Comparison of ENCODE assay signal across 12 mouse cellular contexts in genomic region chr17:45210984-45211383, GRCm38 (mm10).
DNase-seq lines count a peak whose midpoint lies in the region; ATAC-seq and TF ChIP-seq lines count a peak whose summit lies in the region.
"Had no signal": no experiment of that assay in that cellular context is flagged by ENCODE, and none has a peak within 500 bp of the region (broad histone marks: within the 10 kb centered on the region; RNA-seq: fewer than 3 reads in every experiment).

No protein-coding gene starts in this region.

- WGBS in kidney, adult 2 months: 93% methylated on average over 2 of the region's 2 CpGs
- WGBS in neural tube, embryonic 11.5 days: 86% methylated on average over 2 of the region's 2 CpGs
- WGBS in embryonic facial prominence, embryonic 10.5 days: 87% methylated on average over 2 of the region's 2 CpGs

- H3K36me3 ChIP-seq in kidney, adult 2 months (ENCODE audit: control insufficient read depth, insufficient read depth, low read length): no peaks in the 10 kb centered on the region
- H3K36me3 ChIP-seq in neural tube, embryonic 11.5 days (ENCODE audit: control insufficient read depth, insufficient read depth, low read length): no peaks in the 10 kb centered on the region
- no peaks in the 10 kb centered on the region for H3K36me3 ChIP-seq in MEL (ENCODE audit: control insufficient read depth in 1 of 2, insufficient read depth in 2 of 2, low read length in 2 of 2)
- no peaks in the 10 kb centered on the region for H3K36me3 ChIP-seq in embryonic facial prominence, embryonic 10.5 days (replicated peaks)
- H3K36me3 ChIP-seq: hindbrain, embryonic 13.5 days; stomach, embryonic 15.5 days had no signal

- peak; percentile 42 for TF ChIP-seq RAD21 in MEL (IDR thresholded peaks at IDR 0.05; ENCODE audit: low read depth, low read length)

- no peak overlapping the region for H3K4me2 ChIP-seq in neural tube, embryonic 11.5 days (ENCODE audit: low read depth)
- H3K4me2 ChIP-seq: heart, embryonic 11.5 days; hindbrain, embryonic 13.5 days; stomach, embryonic 15.5 days had no signal

- no peak overlapping the region for H3K9ac ChIP-seq in neural tube, embryonic 11.5 days (ENCODE audit: low read length)
- H3K9ac ChIP-seq in MEL (ENCODE audit: control insufficient read depth, low read depth, low read length, poor library complexity, severe bottlenecking): no peak overlapping the region
- H3K9ac ChIP-seq: hindbrain, embryonic 13.5 days; stomach, embryonic 15.5 days had no signal

- TF ChIP-seq POLR2A in kidney, adult 2 months (IDR thresholded peaks at IDR 0.05; ENCODE audit: low read depth, low read length): no peak
- no peak for TF ChIP-seq POLR2A in MEL (IDR thresholded peaks at IDR 0.05; ENCODE audit: control insufficient read depth in 1 of 2, insufficient read depth in 1 of 2, low read depth in 1 of 2, low read length in 2 of 2, poor library complexity in 1 of 2)

- ATAC-seq in neural tube, embryonic 11.5 days (ENCODE audit: insufficient read depth, low FRiP score, low TSS enrichment): no peak

- no peaks in the 10 kb centered on the region for H3K27me3 ChIP-seq in kidney, adult 2 months (replicated peaks; ENCODE audit: control insufficient read depth, insufficient read depth, low read length)
- H3K27me3 ChIP-seq in neural tube, embryonic 11.5 days (ENCODE audit: control insufficient read depth, insufficient read depth, low read length): no peaks in the 10 kb centered on the region
- no peaks in the 10 kb centered on the region for H3K27me3 ChIP-seq in MEL (ENCODE audit: control insufficient read depth in 1 of 2, insufficient read depth in 2 of 2, low read length in 2 of 2)
- no peaks in the 10 kb centered on the region for H3K27me3 ChIP-seq in embryonic facial prominence, embryonic 10.5 days (replicated peaks; ENCODE audit: low read depth, poor library complexity, severe bottlenecking)
- H3K27me3 ChIP-seq: hindbrain, embryonic 13.5 days; stomach, embryonic 15.5 days had no signal

- H3K4me3 ChIP-seq in kidney, adult 2 months (ENCODE audit: insufficient read depth, low read depth, low read length): no peak overlapping the region
- H3K4me3 ChIP-seq in neural tube, embryonic 11.5 days (ENCODE audit: low read depth, low read length): no peak overlapping the region
- no peak overlapping the region for H3K4me3 ChIP-seq in MEL (ENCODE audit: control insufficient read depth in 1 of 2, insufficient read depth in 1 of 2, low read depth in 2 of 2, low read length in 2 of 2)
- H3K4me3 ChIP-seq in embryonic facial prominence, embryonic 10.5 days: no peak overlapping the region
- H3K4me3 ChIP-seq: hindbrain, embryonic 13.5 days; stomach, embryonic 15.5 days had no signal

- no peak for TF ChIP-seq EP300 in MEL (IDR thresholded peaks at IDR 0.05; ENCODE audit: low read depth in 1 of 2, low read length in 2 of 2)

- TF ChIP-seq CTCF in kidney, adult 2 months (conservative IDR thresholded peaks at IDR 0.05; ENCODE audit: insufficient read depth, insufficient read length, low read depth, low read length): peak; percentile 41
- peak; percentile 37 to 49 (median 45) for TF ChIP-seq CTCF in MEL (IDR thresholded peaks at IDR 0.05 in 2 of 3, conservative IDR thresholded peaks at IDR 0.05 in 1 of 3; ENCODE audit: control insufficient read depth in 1 of 3, insufficient read depth in 1 of 3, low read depth in 2 of 3, low read length in 3 of 3, poor library complexity in 1 of 3, severe bottlenecking in 1 of 3)

- no peak overlapping the region for H3K27ac ChIP-seq in kidney, adult 2 months (ENCODE audit: insufficient read depth, low read depth, low read length)
- no peak overlapping the region for H3K27ac ChIP-seq in neural tube, embryonic 11.5 days (ENCODE audit: low read depth, low read length)
- no peak overlapping the region for H3K27ac ChIP-seq in MEL (ENCODE audit: control insufficient read depth, low read depth, low read length)
- no peak overlapping the region for H3K27ac ChIP-seq in embryonic facial prominence, embryonic 10.5 days (replicated peaks)
- H3K27ac ChIP-seq: hindbrain, embryonic 13.5 days; stomach, embryonic 15.5 days had no signal

- H3K9me3 ChIP-seq in neural tube, embryonic 11.5 days (ENCODE audit: control insufficient read depth, low read length): no peaks in the 10 kb centered on the region
- no peaks in the 10 kb centered on the region for H3K9me3 ChIP-seq in MEL (replicated peaks; ENCODE audit: insufficient read depth, low read length)
- H3K9me3 ChIP-seq in embryonic facial prominence, embryonic 10.5 days: no peaks in the 10 kb centered on the region
- H3K9me3 ChIP-seq: stomach, embryonic 15.5 days had no signal

- peak; percentile 15 for DNase-seq in kidney, adult 2 months
- DNase-seq in kidney, adult 18-20 months: no peak
- DNase-seq in neural tube, embryonic 11.5 days (ENCODE audit: low spot score): peak; percentile 5
- DNase-seq in neural tube, embryonic 10.5 days (ENCODE audit: extremely low spot score, low spot score): no peak
- DNase-seq in MEL (ENCODE audit: low read depth, low spot score): peak; percentile 30
- peak; percentile 56 for DNase-seq in thymus, postnatal 4 days
- no peak for DNase-seq in embryonic facial prominence, embryonic 10.5 days (ENCODE audit: low spot score)
- DNase-seq: cerebellum, postnatal 36 days; lung, postnatal 14 days had no signal

- H3K79me2 ChIP-seq in MEL (ENCODE audit: control insufficient read depth, insufficient read depth, low read length, poor library complexity): no peaks in the 10 kb centered on the region

- no peaks in the 10 kb centered on the region for H3K4me1 ChIP-seq in kidney, adult 2 months (ENCODE audit: control insufficient read depth, insufficient read depth, low read length)
- peaks cover 7% of the 10 kb centered on the region for H3K4me1 ChIP-seq in neural tube, embryonic 11.5 days (ENCODE audit: control insufficient read depth, insufficient read depth, low read length)
- H3K4me1 ChIP-seq in MEL (ENCODE audit: control insufficient read depth in 1 of 2, insufficient read depth in 2 of 2, low read length in 2 of 2): no peaks in the 10 kb centered on the region
- peaks cover 22% of the 10 kb centered on the region for H3K4me1 ChIP-seq in embryonic facial prominence, embryonic 10.5 days
- H3K4me1 ChIP-seq: stomach, embryonic 15.5 days had no signal

TF ChIP-seq in MEL, 35 proteins besides CTCF, POLR2A, EP300 and RAD21:
- TF ChIP-seq SMC3 (IDR thresholded peaks at IDR 0.05; ENCODE audit: low read depth, low read length) (peak; percentile 62), E2F4 (IDR thresholded peaks at IDR 0.05; ENCODE audit: borderline replicate concordance, low read depth, low read length) (no peak), ZC3H11A (IDR thresholded peaks at IDR 0.05; ENCODE audit: low read depth, low read length) (peak; percentile 49), TCF12 (IDR thresholded peaks at IDR 0.05; ENCODE audit: low read depth, low read length) (no peak)

Comparison
In these comparisons a context has a peak if more than half of its experiments do, and no peak if none do; other contexts are left out.
1. DNase-seq: peak in kidney, adult 2 months (single experiment), neural tube, embryonic 11.5 days (single experiment), MEL (single experiment) and thymus, postnatal 4 days (single experiment); none in kidney, adult 18-20 months (single experiment), neural tube, embryonic 10.5 days (single experiment) and embryonic facial prominence, embryonic 10.5 days (single experiment).